Mouse (Mus musculus) forebrain, embryonic 12.5 days (tissue): ENCODE measurements around the gene Gm10491. TPM values are rescaled to one million over a fixed set of nuclear protein-coding genes. Genes with fewer than 3 reads are reported as not detected.

ENCODE experiments used
- ATAC-seq: fragments of 200-750 bp; cut with Nextera tagmentation; 2 replicates; pipeline ENCODE4 v1.8.0; 2017; ENCODE audit warnings: moderate TSS enrichment; ENCODE audit not compliant: low FRiP score
- H3K27ac ChIP-seq: fragments of 300-500 bp; sonication (generic); 2 replicates; pipeline ENCODE4 v1.5.1; 2016; ENCODE audit warnings: mild to moderate bottlenecking
- H3K27me3 ChIP-seq: fragments of 300-500 bp; sonication (generic); 2 replicates; pipeline ENCODE4 v1.6.1; 2016; ENCODE audit warnings: mild to moderate bottlenecking
- H3K36me3 ChIP-seq: fragments of 300-500 bp; sonication (generic); replicated peaks from 2 replicates; pipeline ENCODE4 v1.6.1; 2016; ENCODE audit warnings: mild to moderate bottlenecking
- H3K4me1 ChIP-seq: fragments of 300-500 bp; sonication (generic); 2 replicates; pipeline ENCODE4 v1.6.1; 2016
- H3K4me2 ChIP-seq: fragments of 300-500 bp; sonication (generic); 2 replicates; pipeline ENCODE4 v1.6.1; 2016; ENCODE audit warnings: mild to moderate bottlenecking, moderate library complexity
- H3K4me3 ChIP-seq: fragments of 300-500 bp; sonication (generic); replicated peaks from 2 replicates; pipeline ENCODE4 v1.5.1; 2016; ENCODE audit warnings: mild to moderate bottlenecking
- H3K9ac ChIP-seq: fragments of 300-500 bp; sonication (generic); 2 replicates; pipeline ENCODE4 v1.6.1; 2016; ENCODE audit warnings: mild to moderate bottlenecking
- H3K9me3 ChIP-seq: fragments of 300-500 bp; sonication (generic); 2 replicates; pipeline ENCODE4 v1.6.1; 2016
- WGBS: fragments of 180-500 bp; shearing (Covaris S2); methylation state at CpG from one replicate; pipeline ENCODE4 v1.1.7; 2016; 5-methylcytosine and 5-hydroxymethylcytosine counted together
- polyA plus RNA-seq: library from polyadenylated mRNA; unstranded; fragments of >200 nt; fragmentation: Nextera tagmentation; extraction: Ambion mirVana; gene quantifications from 2 replicates; pipeline ENCODE4 v1.2.1, GENCODE M21; 2016

The Gm10491 gene
- polyA plus RNA-seq, 1 experiment from 2014 or later, result not detected

DNA sequence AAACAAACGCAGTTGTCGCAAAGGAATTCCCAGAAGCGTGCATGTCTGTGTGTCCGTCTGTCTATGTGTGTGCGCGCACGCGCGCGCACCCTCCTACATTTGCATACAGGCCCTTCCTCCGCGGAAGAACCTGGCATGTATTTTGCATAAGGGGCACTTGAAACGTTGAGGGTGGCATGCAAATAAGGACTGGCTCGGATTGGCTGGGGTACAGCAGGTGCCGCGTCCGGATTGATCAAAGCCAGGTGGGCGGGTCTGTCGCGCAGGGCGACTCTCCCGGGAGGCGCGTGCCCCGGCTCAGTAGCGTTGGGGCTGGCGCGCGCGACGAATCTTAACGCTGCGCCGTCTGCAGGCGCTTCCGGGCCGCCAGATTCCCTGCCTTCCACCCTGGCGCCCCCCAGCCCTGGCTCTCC lies 29.6 kb downstream of the Gm10491 start, which contains the start of gene Pim2:
Gene Pim2 (plus strand): TSS at position 256 of the 413 bp plus-strand sequence.
- ATAC-seq, result peak; percentile 91
- no peaks in the 10 kb centered on the region for H3K27me3 ChIP-seq
- no peak within 1 kb of the TSS for H3K27ac ChIP-seq
- no peaks in the 10 kb centered on the region for H3K9me3 ChIP-seq
- peaks cover 10% of the 10 kb centered on the region for H3K4me1 ChIP-seq
- peaks cover 8% of the 10 kb centered on the region for H3K36me3 ChIP-seq
- peak within 1 kb of the TSS; percentile 47 for H3K4me3 ChIP-seq
- H3K4me2 ChIP-seq, result peak within 1 kb of the TSS; percentile 88
- WGBS, result 23% methylated on average over 37 of the region's 38 CpGs
- peak within 1 kb of the TSS; percentile 56 for H3K9ac ChIP-seq

GRCm38 (mm10) chrX:7869826-7870225 lies 37.8 kb downstream of the Gm10491 start:
- ATAC-seq, result no peak
- H3K36me3 ChIP-seq, result peaks cover 17% of the 10 kb centered on the region
- no peak overlapping the region for H3K4me2 ChIP-seq
- H3K9ac ChIP-seq, result no peak overlapping the region
- no peak overlapping the region for H3K4me3 ChIP-seq
- H3K27me3 ChIP-seq, result no peaks in the 10 kb centered on the region
- peaks cover 5% of the 10 kb centered on the region; the same call in 1 of the 2 replicates for H3K4me1 ChIP-seq
- WGBS, result 25% methylated on average over 3 of the region's 3 CpGs
- no peaks in the 10 kb centered on the region for H3K9me3 ChIP-seq
- no peak overlapping the region for H3K27ac ChIP-seq

DNA sequence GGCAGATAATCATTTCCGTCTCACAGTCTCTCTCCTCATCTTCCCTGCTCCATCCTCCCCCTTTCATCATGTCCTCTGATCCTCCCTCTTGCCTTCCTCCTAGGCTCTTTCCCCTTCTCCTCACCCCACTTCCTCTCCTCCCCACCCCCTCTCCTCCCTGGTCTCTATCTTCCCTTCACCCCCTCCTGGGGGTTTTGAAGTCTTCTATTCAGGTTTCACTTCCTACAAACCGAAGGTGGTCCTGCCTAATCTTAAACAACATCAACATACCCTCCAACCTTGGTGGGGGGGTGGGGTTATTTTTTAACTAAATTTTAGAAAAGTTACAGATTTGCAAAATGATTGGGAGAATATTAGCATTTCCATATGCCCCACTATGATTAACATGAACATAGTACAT lies 39.1 kb downstream of the Gm10491 start:
- Histone ChIP-seq H3K36me3 (peaks cover 10% of the 10 kb centered on the region; the same call in 1 of the 2 replicates), H3K9me3 (no peaks in the 10 kb centered on the region), H3K4me3 (no peak overlapping the region), H3K4me1 (peaks cover 5% of the 10 kb centered on the region; the same call in 1 of the 2 replicates), H3K27ac (no peak overlapping the region), H3K27me3 (no peaks in the 10 kb centered on the region), H3K4me2 (no peak overlapping the region), H3K9ac (no peak overlapping the region)
- 44% methylated on average over 2 of the region's 2 CpGs for WGBS
- ATAC-seq, result no peak

- no peak for ATAC-seq
- Histone ChIP-seq H3K4me3 (no peak overlapping the region), H3K27ac (no peak overlapping the region), H3K36me3 (0 out of 2 replicates have a peak, but pooled peaks cover 9% of the 10 kb centered on the region), H3K4me1 (peaks cover 5% of the 10 kb centered on the region; the same call in 1 of the 2 replicates), H3K9ac (no peak overlapping the region), H3K27me3 (no peaks in the 10 kb centered on the region), H3K9me3 (no peaks in the 10 kb centered on the region), H3K4me2 (no peak overlapping the region)
- 89% methylated on average over 1 of the region's 1 CpGs for WGBS
These were observed 40.5 kb downstream of the Gm10491 start for GRCm38 (mm10) chrX:7867141-7867540.

DNA sequence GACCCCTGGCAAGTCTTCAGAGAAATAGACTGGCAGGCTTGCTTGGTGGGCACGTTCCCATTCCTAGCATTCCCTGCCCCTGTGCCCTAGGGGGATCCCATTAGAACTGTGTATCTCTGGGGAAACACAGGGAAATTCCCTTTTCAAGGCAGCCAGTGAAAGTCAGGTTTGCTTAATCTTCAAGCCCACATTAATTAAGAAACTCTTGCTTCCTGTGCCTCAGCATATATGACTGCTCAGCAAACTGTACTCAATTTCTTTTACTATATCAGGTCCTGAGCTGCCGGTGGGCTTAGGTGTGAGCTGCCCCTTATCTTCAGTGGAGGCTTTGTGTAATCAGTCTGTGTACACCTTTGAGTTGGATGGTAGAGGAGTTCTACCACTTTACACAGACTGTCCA lies 41.8 kb downstream of the Gm10491 start:
- Histone ChIP-seq H3K9me3 (no peaks in the 10 kb centered on the region), H3K4me2 (no peak overlapping the region), H3K4me1 (peaks cover 5% of the 10 kb centered on the region; the same call in 1 of the 2 replicates), H3K27ac (no peak overlapping the region), H3K4me3 (no peak overlapping the region), H3K9ac (no peak overlapping the region), H3K36me3 (0 out of 2 replicates have a peak, but pooled peaks cover 9% of the 10 kb centered on the region), H3K27me3 (no peaks in the 10 kb centered on the region)
- 82% methylated on average over 2 of the region's 2 CpGs for WGBS
- ATAC-seq, result no peak

GRCm38 (mm10) chrX:7865343-7865742 lies 42.3 kb downstream of the Gm10491 start:
- H3K4me1 ChIP-seq, result peaks cover 5% of the 10 kb centered on the region; the same call in 1 of the 2 replicates
- 0 out of 2 replicates have a peak, but pooled peaks cover 9% of the 10 kb centered on the region for H3K36me3 ChIP-seq
- no peak overlapping the region for H3K27ac ChIP-seq
- ATAC-seq, result no peak
- no peak overlapping the region for H3K9ac ChIP-seq
- H3K9me3 ChIP-seq, result no peaks in the 10 kb centered on the region
- H3K4me2 ChIP-seq, result no peak overlapping the region
- no peak overlapping the region for H3K4me3 ChIP-seq
- H3K27me3 ChIP-seq, result no peaks in the 10 kb centered on the region
- WGBS, result 88% methylated on average over 2 of the region's 2 CpGs

- no peaks in the 10 kb centered on the region for H3K27me3 ChIP-seq
- no peak overlapping the region for H3K9ac ChIP-seq
- peaks cover 1% of the 10 kb centered on the region; the same call in 1 of the 2 replicates for H3K4me1 ChIP-seq
- H3K4me2 ChIP-seq, result no peak overlapping the region
- H3K36me3 ChIP-seq, result peaks cover 9% of the 10 kb centered on the region; the same call in 1 of the 2 replicates
- H3K27ac ChIP-seq, result no peak overlapping the region
- H3K9me3 ChIP-seq, result no peaks in the 10 kb centered on the region
- ATAC-seq, result no peak
- no peak overlapping the region for H3K4me3 ChIP-seq
- 77% methylated on average over 3 of the region's 3 CpGs for WGBS
These were observed 43.1 kb downstream of the Gm10491 start for GRCm38 (mm10) chrX:7864551-7864950.

GRCm38 (mm10) chrX:7863181-7863580 lies 44.5 kb downstream of the Gm10491 start:
- Histone ChIP-seq H3K27me3 (no peaks in the 10 kb centered on the region), H3K36me3 (peaks cover 12% of the 10 kb centered on the region; the same call in 1 of the 2 replicates), H3K4me2 (no peak overlapping the region), H3K9me3 (no peaks in the 10 kb centered on the region), H3K27ac (no peak overlapping the region), H3K4me3 (no peak overlapping the region), H3K4me1 (no peaks in the 10 kb centered on the region), H3K9ac (no peak overlapping the region)
- no peak for ATAC-seq
- WGBS, result 81% methylated on average over 1 of the region's 1 CpGs

DNA sequence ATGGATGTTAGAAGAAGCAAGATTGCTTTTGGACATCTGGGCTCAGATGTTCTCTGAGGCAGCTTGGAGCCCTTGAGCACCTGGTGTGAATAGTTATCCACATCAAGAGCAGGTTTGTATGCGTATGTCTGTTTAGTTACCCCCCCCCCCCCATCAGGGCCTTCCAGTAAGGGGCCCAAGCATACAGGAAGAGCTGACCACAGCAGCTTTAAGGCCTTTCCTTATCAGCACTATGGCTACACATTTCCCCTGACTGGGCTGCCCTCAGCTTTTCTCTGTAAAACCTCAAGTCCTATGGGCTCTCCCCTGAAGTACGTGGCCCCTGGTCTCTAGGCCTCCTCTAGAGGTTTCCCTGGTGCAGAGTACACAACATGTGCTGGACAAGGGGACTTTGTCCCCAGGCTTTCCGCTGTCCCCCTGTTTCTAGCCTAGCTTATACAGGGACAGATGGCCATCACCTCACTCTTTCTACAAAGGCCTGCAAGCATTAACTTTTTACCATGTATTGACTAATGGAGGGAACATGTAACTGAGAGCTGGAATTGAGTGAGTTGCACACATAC lies 48.4 kb downstream of the Gm10491 start:
- WGBS, result 79% methylated on average over 3 of the region's 3 CpGs
- Histone ChIP-seq H3K4me2 (no peak overlapping the region), H3K27me3 (no peaks in the 10 kb centered on the region), H3K36me3 (peaks cover 7% of the 10 kb centered on the region; the same call in 1 of the 2 replicates), H3K4me1 (no peaks in the 10 kb centered on the region), H3K4me3 (no peak overlapping the region), H3K27ac (no peak overlapping the region), H3K9ac (no peak overlapping the region), H3K9me3 (no peaks in the 10 kb centered on the region)
- ATAC-seq, result no peak

Other genes starting within 250 kb of the Gm10491 start
- gene Plp2, start 236.4 kb downstream of the Gm10491 start, polyA plus RNA-seq, result 45.5 and 52.0 TPM in 2 replicates
- gene Magix, start 226.6 kb downstream of the Gm10491 start, polyA plus RNA-seq, result 0.09 and 0.19 TPM in 2 replicates
- 45.6 and 53.4 TPM in 2 replicates for gene Gpkow, start 210.7 kb downstream of the Gm10491 start, polyA plus RNA-seq
- 21.1 and 21.2 TPM in 2 replicates for gene Wdr45, start 193.5 kb downstream of the Gm10491 start, polyA plus RNA-seq
- 0.66 TPM in 1 of 2 replicates, not detected in the other for gene Gm45208, start 185.6 kb downstream of the Gm10491 start, polyA plus RNA-seq
- 79.5 and 84.7 TPM in 2 replicates for gene Praf2, start 179.4 kb downstream of the Gm10491 start, polyA plus RNA-seq
- 29.6 and 31.1 TPM in 2 replicates for gene Ccdc120, start 156.9 kb downstream of the Gm10491 start, polyA plus RNA-seq
- 27.9 and 30.3 TPM in 2 replicates for gene Tfe3, start 145.3 kb downstream of the Gm10491 start, polyA plus RNA-seq
- gene Gripap1, start 118.1 kb downstream of the Gm10491 start, polyA plus RNA-seq, result 75.7 and 84.4 TPM in 2 replicates
- 0.95 and 1.5 TPM in 2 replicates for gene Kcnd1, start 85.5 kb downstream of the Gm10491 start, polyA plus RNA-seq
- 60.8 and 63.0 TPM in 2 replicates for gene Otud5, start 66.5 kb downstream of the Gm10491 start, polyA plus RNA-seq
- gene Pim2, start 29.6 kb downstream of the Gm10491 start, polyA plus RNA-seq, result 10.4 and 13.2 TPM in 2 replicates
- gene Slc35a2, start 23.8 kb downstream of the Gm10491 start, polyA plus RNA-seq, result 30.4 and 31.8 TPM in 2 replicates
- 169 and 181 TPM in 2 replicates for gene Pqbp1, start 8.6 kb downstream of the Gm10491 start, polyA plus RNA-seq
- gene Timm17b, start 8.5 kb downstream of the Gm10491 start, polyA plus RNA-seq, result 146 and 158 TPM in 2 replicates
- gene Gm10490, start 1.7 kb upstream of the Gm10491 start, polyA plus RNA-seq, result not detected in 2 replicates
- 57.6 and 59.9 TPM in 2 replicates for gene Pcsk1n, start 12.0 kb upstream of the Gm10491 start, polyA plus RNA-seq
- gene Eras, start 20.8 kb upstream of the Gm10491 start, polyA plus RNA-seq, result not detected in 2 replicates
- gene Hdac6, start 40.1 kb upstream of the Gm10491 start, polyA plus RNA-seq, result 81.5 and 85.6 TPM in 2 replicates
- gene Gata1, start 70.2 kb upstream of the Gm10491 start, polyA plus RNA-seq, result 0.87 and 0.97 TPM in 2 replicates
- gene Glod5, start 110.7 kb upstream of the Gm10491 start, polyA plus RNA-seq, result 0.31 and 0.42 TPM in 2 replicates
- 83.3 and 87.9 TPM in 2 replicates for gene Suv39h1, start 166.9 kb upstream of the Gm10491 start, polyA plus RNA-seq
- gene Was, start 182.7 kb upstream of the Gm10491 start, polyA plus RNA-seq, result 0.09 and 0.17 TPM in 2 replicates
- 38.6 and 39.1 TPM in 2 replicates for gene Wdr13, start 225.1 kb upstream of the Gm10491 start, polyA plus RNA-seq
- 484 and 498 TPM in 2 replicates for gene Rbm3, start 238.0 kb upstream of the Gm10491 start, polyA plus RNA-seq